Mouse (Mus musculus) gastrocnemius, postnatal 36 days (tissue): Measurements from ENCODE around the gene Bhlha9. TPM values are rescaled to one million over a fixed set of nuclear protein-coding genes. Genes with fewer than 3 reads are reported as not detected.
"Not testable (repeated sequence)": the region's sequence is repeated elsewhere in the genome, so short reads cannot be mapped to it uniquely, and the experiment has no call there.

ENCODE experiments used
- DNase-seq, 2 experiments: peaks; one replicate each; pipeline ENCODE4 v3.0.0; 2022
- intact Hi-C: fragments of 180-260 bp; cut with DNase I; formaldehyde crosslinking; loops from one replicate; pipeline ENCODE4 v1.15.1; 2025
- total RNA-seq, 2 experiments: library from RNA; stranded (reverse); gene quantifications; 2 replicates each; pipeline ENCODE4 v1.2.3; 2021

Bhlha9 gene
- total RNA-seq, 2 experiments from 2014 or later: not detected

- intact Hi-C loops: no loop called here
These were observed 12.9 kb upstream of the Bhlha9 start for GRCm38 (mm10) chr11:76659138-76659930.

GRCm38 (mm10) chr11:76661790-76662468, 10.3 kb upstream of the Bhlha9 start:
- no peak for DNase-seq
- intact Hi-C loops: no loop called here

More at GRCm38 (mm10) chr11:76659138-76659930, 12.9 kb upstream of the Bhlha9 start:
- DNase-seq: no peak

- intact Hi-C loops: no loop called here
- DNase-seq: no peak
These were observed 6.1 kb upstream of the Bhlha9 start for GRCm38 (mm10) chr11:76666002-76666649.

GRCm38 (mm10) chr11:76667807-76668206, 4.5 kb upstream of the Bhlha9 start:
- intact Hi-C loops: no loop called here
- DNase-seq: no peak

- no peak for DNase-seq
- intact Hi-C loops: no loop called here
These were observed 503 bp downstream of the Bhlha9 start for GRCm38 (mm10) chr11:76672561-76673384.

GRCm38 (mm10) chr11:76674199-76674598, 1.9 kb downstream of the Bhlha9 start:
- intact Hi-C loops: no loop called here
- DNase-seq: no peak

- DNase-seq: no peak
- intact Hi-C loops: loop anchor here (5.0 kb wide), 2 partner anchors 68 to 218 kb away; no protein-coding TSS in a partner anchor
These were observed 2.4 kb downstream of the Bhlha9 start for GRCm38 (mm10) chr11:76674704-76675103.

GRCm38 (mm10) chr11:76679508-76679907, 7.2 kb downstream of the Bhlha9 start, which contains the start of gene Trarg1:
Gene Trarg1, plus strand, starts transcription at chr11:76679808.
- intact Hi-C loops: loop anchor here (5.0 kb wide), 2 partner anchors 63 to 213 kb away; no protein-coding TSS in a partner anchor
- not testable (repeated sequence) for DNase-seq

GRCm38 (mm10) chr11:76685604-76686003, 13.3 kb downstream of the Bhlha9 start:
- DNase-seq: no peak
- intact Hi-C loops: no loop called here

- intact Hi-C loops: no loop called here
- no peak for DNase-seq
These were observed 19.8 kb downstream of the Bhlha9 start for GRCm38 (mm10) chr11:76692096-76692495.

- intact Hi-C loops: no loop called here
These were observed 23.5 kb downstream of the Bhlha9 start for GRCm38 (mm10) chr11:76695810-76696209.

GRCm38 (mm10) chr11:76699626-76700025, 27.4 kb downstream of the Bhlha9 start:
- DNase-seq: no peak

More at GRCm38 (mm10) chr11:76695810-76696209, 23.5 kb downstream of the Bhlha9 start:
- no peak for DNase-seq

GRCm38 (mm10) chr11:76707656-76708055, 35.4 kb downstream of the Bhlha9 start:
- intact Hi-C loops: no loop called here
- no peak for DNase-seq

More at GRCm38 (mm10) chr11:76699626-76700025, 27.4 kb downstream of the Bhlha9 start:
- intact Hi-C loops: no loop called here

GRCm38 (mm10) chr11:76708066-76708465, 35.8 kb downstream of the Bhlha9 start:
- intact Hi-C loops: no loop called here
- DNase-seq: no peak

- intact Hi-C loops: no loop called here
- DNase-seq: no peak
These were observed 36.6 kb downstream of the Bhlha9 start for GRCm38 (mm10) chr11:76708881-76709280.

- intact Hi-C loops: no loop called here
- peak; percentile 25 to 30 for DNase-seq
These were observed 37.6 kb downstream of the Bhlha9 start for GRCm38 (mm10) chr11:76709625-76710452.

GRCm38 (mm10) chr11:76717000-76717399, 44.7 kb downstream of the Bhlha9 start:
- DNase-seq: no peak
- intact Hi-C loops: no loop called here
